Mouse (Mus musculus) heart, embryonic 10.5 days (tissue): ENCODE data around the gene March11. TPM values are rescaled to one million over a fixed set of nuclear protein-coding genes. Genes with fewer than 3 reads are reported as not detected.

Experiments used
- DNase-seq: peaks from one replicate; pipeline ENCODE4 v3.0.0-alpha.2; 2017; ENCODE audit warnings: low spot score
- H3K27ac ChIP-seq: fragments of 300-500 bp; sonication (generic); 2 replicates; pipeline ENCODE4 v1.5.1; 2016; ENCODE audit warnings: mild to moderate bottlenecking
- H3K27me3 ChIP-seq: fragments of 300-500 bp; sonication (generic); 2 replicates; pipeline ENCODE4 v1.6.1; 2016; ENCODE audit warnings: mild to moderate bottlenecking; ENCODE audit not compliant: poor library complexity, insufficient read depth, severe bottlenecking
- H3K36me3 ChIP-seq: fragments of 300-500 bp; sonication (generic); 2 replicates; pipeline ENCODE4 v1.6.1; 2016; ENCODE audit warnings: mild to moderate bottlenecking, moderate library complexity
- H3K4me1 ChIP-seq: fragments of 300-500 bp; sonication (generic); 2 replicates; pipeline ENCODE4 v1.6.1; 2016; ENCODE audit warnings: mild to moderate bottlenecking
- H3K4me3 ChIP-seq: fragments of 300-500 bp; sonication (generic); 2 replicates; pipeline ENCODE4 v1.5.1; 2016; ENCODE audit warnings: mild to moderate bottlenecking, moderate library complexity
- H3K9me3 ChIP-seq: fragments of 300-500 bp; sonication (generic); 2 replicates; pipeline ENCODE4 v1.6.1; 2016; ENCODE audit warnings: mild to moderate bottlenecking, moderate library complexity
- whole genome bisulfite sequencing: fragments of 180-500 bp; shearing (Covaris S2); methylation state at CpG from one replicate; pipeline ENCODE4 v1.1.7; 2016; 5-methylcytosine and 5-hydroxymethylcytosine counted together
- polyA plus RNA-seq: library from polyadenylated mRNA; unstranded; fragments of >200 nt; fragmentation: Nextera tagmentation; extraction: Ambion mirVana; gene quantifications from 2 replicates; pipeline ENCODE4 v1.2.1, GENCODE M21; 2016

March11 gene
- polyA plus RNA-seq: 0.54 and 1.1 TPM in 2 replicates

DNA sequence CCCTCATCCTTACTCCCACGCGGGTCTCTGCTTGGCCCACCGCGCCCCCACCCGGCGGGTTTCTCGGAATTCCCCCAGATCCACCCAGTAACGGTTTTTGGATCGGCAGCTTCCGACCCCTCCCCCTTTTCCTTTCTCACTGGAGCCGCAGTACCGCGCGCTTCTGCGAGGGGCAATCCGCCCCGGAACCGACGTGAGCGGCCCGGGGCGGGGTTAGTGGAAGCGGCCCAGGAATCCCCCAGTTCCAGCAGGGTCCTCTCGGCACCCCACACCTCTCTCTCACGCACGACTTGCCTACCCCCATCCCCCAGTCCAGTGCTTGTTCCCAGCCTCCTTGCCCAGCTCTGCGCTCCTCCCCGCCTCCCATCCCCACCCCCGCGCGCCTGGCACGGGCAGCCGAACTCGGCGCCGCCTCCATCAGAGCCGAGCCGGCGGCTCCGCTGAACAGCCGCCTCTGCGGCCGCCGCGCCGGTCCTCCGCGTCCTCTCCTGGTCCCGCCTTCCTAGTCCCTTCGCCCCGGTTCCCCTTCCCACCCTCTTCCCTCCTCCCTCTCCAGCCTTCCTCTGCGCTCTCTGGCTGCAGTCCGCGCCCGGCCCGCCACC lies at the start of gene March11:
Gene March11 (plus strand): TSS at position 420 of the 602 bp plus-strand sequence.
- Histone ChIP-seq H3K4me3 (peak within 1 kb of the TSS; percentile 76), H3K9me3 (no peaks in the 10 kb centered on the region), H3K27ac (no peak within 1 kb of the TSS), H3K27me3 (peaks cover 16% of the 10 kb centered on the region), H3K36me3 (no peaks in the 10 kb centered on the region), H3K4me1 (peaks cover 20% of the 10 kb centered on the region)
- peak; percentile 78 for DNase-seq
- WGBS: 1% methylated on average over 51 of the region's 56 CpGs

DNA sequence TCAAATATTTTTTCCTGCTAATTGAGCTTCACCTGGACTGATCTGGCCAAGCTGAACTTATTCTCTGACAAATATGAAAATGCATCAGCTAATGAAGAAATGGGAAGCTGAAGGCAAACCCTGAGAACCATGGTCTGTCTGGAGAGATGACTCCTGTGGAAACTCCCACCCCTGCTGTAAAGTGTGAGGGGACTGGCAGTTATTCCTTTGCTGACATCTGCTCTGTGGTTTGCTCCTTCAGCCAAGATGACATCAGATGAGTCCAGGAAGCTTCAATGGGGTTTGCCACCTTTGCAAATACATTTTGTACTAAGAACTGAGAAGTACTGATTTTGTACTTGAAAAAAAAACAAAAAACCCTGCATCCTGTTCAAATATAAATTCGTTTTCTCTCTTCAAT lies 46.5 kb upstream of the March11 start:
- no peaks in the 10 kb centered on the region for H3K9me3 ChIP-seq
- H3K4me3 ChIP-seq: no peak overlapping the region
- no peak for DNase-seq
- no peaks in the 10 kb centered on the region for H3K27me3 ChIP-seq
- H3K4me1 ChIP-seq: no peaks in the 10 kb centered on the region
- H3K27ac ChIP-seq: no peak overlapping the region
- WGBS: 58% methylated on average over 1 of the region's 1 CpGs
- no peaks in the 10 kb centered on the region for H3K36me3 ChIP-seq

DNA sequence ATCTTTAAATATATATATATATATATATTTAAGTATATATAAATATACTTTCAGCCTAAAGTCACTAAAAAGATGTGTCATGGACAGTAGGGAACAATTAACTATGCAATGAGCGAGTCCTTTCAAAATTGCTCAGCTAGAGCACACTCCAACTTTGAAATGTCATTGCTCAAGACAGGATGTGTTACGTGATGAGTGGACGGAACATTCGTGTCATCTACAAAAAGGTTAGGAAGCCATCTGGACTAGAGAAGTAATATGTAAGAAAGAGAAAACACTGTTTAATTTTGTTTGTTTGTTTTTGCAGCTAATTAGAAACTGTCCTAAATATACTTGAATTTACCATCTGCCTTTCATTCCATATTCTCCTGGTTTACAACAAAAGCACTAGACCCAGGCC lies 39.3 kb upstream of the March11 start:
- Histone ChIP-seq H3K4me1 (no peaks in the 10 kb centered on the region), H3K4me3 (no peak overlapping the region), H3K9me3 (no peaks in the 10 kb centered on the region), H3K27ac (no peak overlapping the region), H3K36me3 (no peaks in the 10 kb centered on the region), H3K27me3 (no peaks in the 10 kb centered on the region)
- DNase-seq: no peak
- WGBS: 80% methylated on average over 4 of the region's 4 CpGs

DNA sequence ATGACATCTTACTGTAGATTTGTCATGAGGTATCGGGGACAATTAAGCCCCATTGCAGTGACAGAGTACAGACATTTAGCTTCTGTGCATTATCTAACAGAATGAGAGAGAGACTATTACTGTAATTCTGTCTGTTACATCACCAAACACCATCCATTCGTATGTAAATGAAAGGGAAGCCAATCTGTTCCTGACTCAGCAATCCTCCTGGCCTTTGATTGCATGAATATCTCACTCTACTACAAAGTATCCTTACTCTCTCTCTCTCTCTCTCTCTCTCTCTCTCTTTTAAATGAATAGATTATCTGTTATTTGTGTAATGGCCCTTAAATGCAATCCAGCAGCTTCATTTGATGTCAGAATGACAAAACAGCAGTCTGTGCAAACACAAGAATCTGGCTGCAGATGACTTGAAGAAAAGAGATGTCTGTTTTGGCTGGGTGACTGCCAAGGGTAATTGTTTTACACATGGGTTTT lies 32.8 kb upstream of the March11 start:
- WGBS: 68% methylated on average over 2 of the region's 2 CpGs
- Histone ChIP-seq H3K4me3 (no peak overlapping the region), H3K36me3 (no peaks in the 10 kb centered on the region), H3K27ac (no peak overlapping the region), H3K4me1 (no peaks in the 10 kb centered on the region), H3K27me3 (no peaks in the 10 kb centered on the region), H3K9me3 (no peaks in the 10 kb centered on the region)
- DNase-seq: no peak

DNA sequence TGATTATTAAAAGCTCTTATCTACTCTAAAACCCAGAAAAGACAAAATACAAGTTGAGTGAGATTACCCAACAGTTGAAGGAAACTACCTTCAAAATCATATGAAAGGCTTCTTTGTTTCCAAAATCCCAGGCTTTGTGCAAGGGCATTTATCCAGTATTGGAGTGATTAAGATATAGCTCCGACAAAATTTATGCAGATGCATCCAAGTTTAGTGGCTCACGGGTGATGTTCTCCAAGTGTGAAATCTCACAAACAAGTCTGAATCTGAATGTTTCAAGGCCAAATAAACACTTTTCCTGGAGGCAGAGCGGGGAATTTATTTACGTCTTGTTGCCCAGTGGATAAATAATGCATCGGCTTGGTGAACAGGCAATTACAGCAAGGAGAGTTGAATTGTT lies 32.2 kb upstream of the March11 start:
- H3K27ac ChIP-seq: no peak overlapping the region
- 87% methylated on average over 5 of the region's 5 CpGs for WGBS
- H3K4me1 ChIP-seq: no peaks in the 10 kb centered on the region
- H3K27me3 ChIP-seq: no peaks in the 10 kb centered on the region
- H3K36me3 ChIP-seq: no peaks in the 10 kb centered on the region
- DNase-seq: no peak
- no peaks in the 10 kb centered on the region for H3K9me3 ChIP-seq
- H3K4me3 ChIP-seq: no peak overlapping the region

DNA sequence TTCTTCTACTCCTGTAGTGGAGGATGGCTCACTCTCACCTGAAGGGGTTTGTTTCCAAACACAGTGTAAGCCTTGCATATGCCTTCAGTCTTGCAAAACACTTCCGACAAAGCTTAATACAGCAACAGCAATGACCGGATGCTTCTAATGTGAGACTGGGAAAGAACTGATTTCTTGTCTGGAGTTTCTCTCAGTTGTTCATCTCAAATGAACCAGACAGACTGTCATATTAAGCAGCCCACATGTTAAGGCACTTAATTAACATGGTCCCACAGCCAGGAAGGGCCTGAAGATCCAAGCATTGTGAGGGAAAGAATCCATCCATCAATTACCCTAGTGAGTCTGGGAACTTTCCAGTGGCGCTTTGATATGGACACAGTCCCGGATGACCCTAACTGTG lies 17.0 kb upstream of the March11 start:
- Histone ChIP-seq H3K36me3 (no peaks in the 10 kb centered on the region), H3K4me3 (no peak overlapping the region), H3K4me1 (no peaks in the 10 kb centered on the region), H3K9me3 (no peaks in the 10 kb centered on the region), H3K27ac (no peak overlapping the region), H3K27me3 (no peaks in the 10 kb centered on the region)
- DNase-seq: no peak
- WGBS: 87% methylated on average over 4 of the region's 4 CpGs

DNA sequence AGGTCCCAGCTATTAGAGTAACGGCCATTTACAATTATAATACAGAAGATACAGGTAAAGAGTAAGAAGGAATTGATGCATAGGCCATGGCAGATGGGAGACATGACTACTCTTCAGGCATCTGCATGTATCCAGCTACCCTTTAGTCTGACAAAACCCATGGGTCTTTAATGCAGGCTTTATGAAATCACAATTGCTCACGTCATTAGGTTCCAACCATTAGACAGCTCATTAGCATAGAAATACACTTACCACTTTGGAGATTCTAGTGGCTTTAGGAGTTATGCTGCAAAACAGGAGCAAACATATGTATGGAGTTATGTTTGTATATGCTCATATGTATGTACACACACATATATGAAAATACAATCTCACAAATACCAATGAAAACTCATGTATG lies 16.0 kb upstream of the March11 start:
- H3K36me3 ChIP-seq: no peaks in the 10 kb centered on the region
- no peak overlapping the region for H3K4me3 ChIP-seq
- no peak overlapping the region for H3K27ac ChIP-seq
- WGBS: 76% methylated on average over 2 of the region's 2 CpGs
- H3K4me1 ChIP-seq: no peaks in the 10 kb centered on the region
- DNase-seq: no peak
- H3K9me3 ChIP-seq: no peaks in the 10 kb centered on the region
- H3K27me3 ChIP-seq: no peaks in the 10 kb centered on the region

DNA sequence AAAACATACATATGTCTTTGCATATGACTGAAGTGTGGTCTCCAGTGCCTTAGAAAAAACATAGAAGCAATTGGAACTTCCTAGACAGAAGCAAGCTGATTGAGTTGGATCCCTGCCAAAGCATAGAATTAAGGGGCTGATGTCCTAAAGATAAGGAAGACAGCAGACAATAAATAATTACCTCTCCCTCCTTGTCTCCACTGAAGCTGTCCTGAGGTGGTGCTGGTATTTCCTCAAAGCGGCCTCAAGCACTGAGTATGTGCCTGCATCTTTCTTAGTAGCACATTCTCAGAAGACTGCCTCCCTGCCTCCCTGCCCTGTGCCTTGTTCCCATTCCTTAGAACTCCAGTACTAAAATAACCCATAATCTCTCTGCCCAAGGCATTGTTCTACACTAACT lies 15.6 kb upstream of the March11 start:
- DNase-seq: no peak
- H3K27me3 ChIP-seq: no peaks in the 10 kb centered on the region
- H3K4me3 ChIP-seq: no peak overlapping the region
- H3K27ac ChIP-seq: no peak overlapping the region
- no peaks in the 10 kb centered on the region for H3K4me1 ChIP-seq
- no peaks in the 10 kb centered on the region for H3K36me3 ChIP-seq
- 60% methylated on average over 1 of the region's 1 CpGs for WGBS
- H3K9me3 ChIP-seq: no peaks in the 10 kb centered on the region

DNA sequence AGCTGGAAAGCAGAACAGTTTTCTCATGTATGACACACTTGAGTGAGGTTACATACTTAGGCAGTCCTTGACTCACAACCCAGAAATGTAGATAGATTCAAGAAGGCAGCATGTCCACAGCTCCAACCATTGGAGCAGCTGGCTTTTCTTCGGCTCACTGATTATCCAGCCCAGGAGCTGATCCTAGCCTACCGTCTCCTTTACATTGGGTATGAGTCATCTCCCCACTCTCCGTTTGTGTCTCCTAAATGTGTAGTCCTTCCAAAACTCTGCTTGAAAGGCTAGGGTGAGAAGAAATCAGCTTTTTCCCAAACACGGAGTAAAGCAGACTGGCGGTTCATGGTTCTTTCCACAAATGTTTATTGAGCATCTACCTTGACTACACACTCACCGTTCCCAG lies 10.2 kb upstream of the March11 start:
- Histone ChIP-seq H3K4me3 (no peak overlapping the region), H3K27me3 (no peaks in the 10 kb centered on the region), H3K27ac (no peak overlapping the region), H3K36me3 (no peaks in the 10 kb centered on the region), H3K4me1 (no peaks in the 10 kb centered on the region), H3K9me3 (no peaks in the 10 kb centered on the region)
- WGBS: 85% methylated on average over 6 of the region's 6 CpGs
- DNase-seq: no peak

DNA sequence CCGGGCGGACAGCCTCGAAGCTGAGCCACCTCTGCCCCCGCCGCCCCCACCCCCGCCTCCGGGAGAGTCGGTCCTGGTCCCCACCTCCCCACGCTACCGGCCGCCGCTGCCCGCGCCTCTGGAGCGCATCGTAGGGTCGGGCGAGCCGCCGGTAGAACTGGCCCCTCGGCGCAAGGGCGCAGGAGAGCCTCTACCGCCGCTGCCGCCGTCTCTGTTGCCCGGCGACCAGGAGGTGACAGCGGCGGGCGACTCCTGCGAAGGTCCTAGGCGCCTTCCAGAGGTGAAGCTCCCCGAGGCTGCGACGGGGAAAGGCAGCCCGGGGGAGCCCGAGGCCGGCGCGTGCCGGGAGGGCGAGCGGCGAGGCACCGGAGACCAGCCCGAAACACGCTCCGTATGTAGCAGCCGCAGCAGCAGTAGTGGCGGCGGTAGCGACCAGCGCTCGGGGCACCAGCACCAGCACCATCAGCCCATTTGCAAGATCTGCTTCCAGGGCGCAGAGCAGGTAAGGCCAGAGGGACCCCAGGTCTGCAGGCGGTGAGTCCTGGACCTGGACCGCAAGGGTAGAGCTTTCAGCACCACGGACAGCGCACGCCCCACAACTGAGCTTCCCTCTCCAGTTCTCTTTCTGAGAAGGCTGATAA lies 563 bp downstream of the March11 start:
- H3K9me3 ChIP-seq: no peaks in the 10 kb centered on the region
- peaks cover 20% of the 10 kb centered on the region for H3K4me1 ChIP-seq
- no peaks in the 10 kb centered on the region for H3K36me3 ChIP-seq
- under 1% methylated on average over 62 of the region's 62 CpGs for WGBS
- DNase-seq: peak; percentile 83
- H3K27me3 ChIP-seq: peaks cover 16% of the 10 kb centered on the region
- peak overlapping the region; percentile 76 for H3K4me3 ChIP-seq
- H3K27ac ChIP-seq: no peak overlapping the region

DNA sequence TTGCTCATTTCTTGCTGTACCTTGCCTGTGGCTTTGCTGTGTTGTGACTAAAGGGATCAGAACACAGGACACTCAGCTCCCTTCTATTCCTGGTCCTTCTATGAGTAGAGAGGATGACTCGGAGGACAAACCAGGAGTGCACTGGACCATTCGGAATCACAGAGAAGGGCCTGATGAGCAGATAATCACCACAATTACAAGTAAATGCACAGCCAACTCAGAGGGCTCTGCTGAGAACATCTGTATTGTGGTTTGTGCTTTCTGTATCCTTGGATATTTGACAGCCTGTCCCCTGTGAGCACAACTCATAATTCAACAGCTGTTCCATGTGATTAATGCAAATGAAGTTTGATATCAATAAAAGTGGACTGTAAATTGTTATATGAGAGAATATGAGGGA lies 11.0 kb downstream of the March11 start:
- no peak for DNase-seq
- H3K27me3 ChIP-seq: no peaks in the 10 kb centered on the region
- H3K4me3 ChIP-seq: no peak overlapping the region
- peaks cover 9% of the 10 kb centered on the region; the same call in 1 of the 2 replicates for H3K4me1 ChIP-seq
- H3K36me3 ChIP-seq: no peaks in the 10 kb centered on the region
- 75% methylated on average over 2 of the region's 2 CpGs for WGBS
- H3K27ac ChIP-seq: no peak overlapping the region
- H3K9me3 ChIP-seq: no peaks in the 10 kb centered on the region

DNA sequence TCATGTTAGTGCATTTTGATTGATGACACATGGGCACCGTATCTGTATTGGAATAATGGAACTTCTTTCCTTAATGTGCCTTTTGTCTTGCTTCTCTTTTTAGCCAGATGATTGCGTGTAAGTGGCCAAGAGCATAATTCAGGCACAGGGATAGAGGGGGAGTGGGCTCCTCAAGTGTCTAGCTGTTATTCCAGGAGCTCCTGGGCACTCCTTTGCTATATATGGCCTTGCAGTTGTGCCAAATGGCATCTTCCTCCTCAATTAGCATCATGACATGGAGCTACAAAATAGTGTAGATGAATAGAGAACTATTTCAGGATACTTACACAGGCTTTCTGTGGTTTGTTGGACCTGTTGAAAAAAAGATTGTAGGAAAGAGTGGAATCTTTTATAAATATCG lies 11.6 kb downstream of the March11 start:
- 77% methylated on average over 3 of the region's 3 CpGs for WGBS
- DNase-seq: no peak
- Histone ChIP-seq H3K27ac (no peak overlapping the region), H3K27me3 (no peaks in the 10 kb centered on the region), H3K9me3 (no peaks in the 10 kb centered on the region), H3K4me3 (no peak overlapping the region), H3K4me1 (peaks cover 9% of the 10 kb centered on the region; the same call in 1 of the 2 replicates), H3K36me3 (no peaks in the 10 kb centered on the region)

DNA sequence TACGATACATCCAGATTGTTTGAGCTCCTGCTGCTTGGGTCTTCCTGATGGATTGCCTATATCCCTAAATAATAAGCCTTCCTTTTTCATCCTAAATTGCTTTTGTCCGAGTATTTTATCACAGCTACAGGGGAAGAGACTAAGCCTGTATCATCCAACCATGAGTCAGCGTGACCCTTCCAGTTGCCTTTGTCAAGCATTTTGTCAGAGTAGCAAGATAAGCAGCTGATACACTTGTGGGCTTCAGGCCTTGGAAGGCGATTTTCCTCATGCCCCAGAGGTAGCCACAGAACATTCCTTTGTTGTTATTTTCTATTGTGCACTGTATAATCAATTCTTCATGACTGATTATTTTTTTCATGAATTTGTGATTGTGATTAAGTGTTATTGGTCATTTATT lies 14.0 kb downstream of the March11 start:
- Histone ChIP-seq H3K27ac (no peak overlapping the region), H3K4me3 (no peak overlapping the region), H3K9me3 (no peaks in the 10 kb centered on the region), H3K27me3 (no peaks in the 10 kb centered on the region), H3K4me1 (peaks cover 9% of the 10 kb centered on the region; the same call in 1 of the 2 replicates), H3K36me3 (no peaks in the 10 kb centered on the region)
- no peak for DNase-seq
- 40% methylated on average over 4 of the region's 4 CpGs for WGBS
